Mouse (Mus musculus) cerebellum, postnatal 25 days (tissue): ENCODE results near the gene Snx1.
A peak's percentile ranks its signal among the peaks of the same experiment; 100 is the strongest.

Source experiments
- DNase-seq, 2 experiments: peaks; one replicate each; pipeline ENCODE4 v3.0.0; 2021; ENCODE audit warnings: mixed read lengths in 2 of 2

Gene Snx1

GRCm38 (mm10) chr9:66126456-66127192 is at the start of gene Snx1, which contains the start of gene Ciao2a:
Gene Snx1, minus strand, starts transcription at chr9:66126587.
Gene Ciao2a, plus strand, starts transcription at chr9:66126611.
- DNase-seq, result peak; percentile 90 to 95

- DNase-seq, result no peak
These were observed 48.6 kb upstream of the Snx1 start for GRCm38 (mm10) chr9:66174985-66175384.

- no peak for DNase-seq
These were observed 47.0 kb upstream of the Snx1 start for GRCm38 (mm10) chr9:66173316-66173855.

GRCm38 (mm10) chr9:66171275-66171921 is 45.0 kb upstream of the Snx1 start:
- no peak for DNase-seq

GRCm38 (mm10) chr9:66170506-66170905 is 44.1 kb upstream of the Snx1 start:
- no peak for DNase-seq

- DNase-seq, result no peak
These were observed 41.8 kb upstream of the Snx1 start for GRCm38 (mm10) chr9:66168233-66168632.

- no peak for DNase-seq
These were observed 40.8 kb upstream of the Snx1 start for GRCm38 (mm10) chr9:66167222-66167621.

GRCm38 (mm10) chr9:66162995-66163394 is 36.6 kb upstream of the Snx1 start:
- DNase-seq, result no peak

- DNase-seq, result no peak
These were observed 33.8 kb upstream of the Snx1 start for GRCm38 (mm10) chr9:66160155-66160554.

GRCm38 (mm10) chr9:66158885-66159430 is 32.6 kb upstream of the Snx1 start:
- DNase-seq, result no peak

GRCm38 (mm10) chr9:66157958-66158830 is 31.8 kb upstream of the Snx1 start, which contains the start of gene Dapk2:
Gene Dapk2, plus strand, starts transcription at chr9:66158223.
- DNase-seq, result peak; percentile 64 to 80

GRCm38 (mm10) chr9:66155534-66155933 is 29.1 kb upstream of the Snx1 start:
- no peak for DNase-seq

- DNase-seq, result no peak
These were observed 27.6 kb upstream of the Snx1 start for GRCm38 (mm10) chr9:66154013-66154412.

GRCm38 (mm10) chr9:66153594-66153993 is 27.2 kb upstream of the Snx1 start:
- no peak for DNase-seq

GRCm38 (mm10) chr9:66152011-66152410 is 25.6 kb upstream of the Snx1 start:
- DNase-seq, result no peak

GRCm38 (mm10) chr9:66146141-66146540 is 19.8 kb upstream of the Snx1 start:
- DNase-seq, result no peak

- peak; percentile 74 to 83 for DNase-seq
These were observed 17.9 kb upstream of the Snx1 start for GRCm38 (mm10) chr9:66144248-66144647.

GRCm38 (mm10) chr9:66142265-66142664 is 15.9 kb upstream of the Snx1 start:
- no peak for DNase-seq

- DNase-seq, result no peak
These were observed 11.8 kb upstream of the Snx1 start for GRCm38 (mm10) chr9:66138193-66138592.

GRCm38 (mm10) chr9:66135967-66136366 is 9.6 kb upstream of the Snx1 start:
- DNase-seq, result peak in 1 of 2 experiments; percentile 19

- DNase-seq, result no peak
These were observed 5.1 kb upstream of the Snx1 start for GRCm38 (mm10) chr9:66131466-66131865.

- no peak for DNase-seq
These were observed 1.5 kb upstream of the Snx1 start for GRCm38 (mm10) chr9:66127884-66128283.

- DNase-seq, result no peak
These were observed 783 bp upstream of the Snx1 start for GRCm38 (mm10) chr9:66127193-66127546.
